Mouse (Mus musculus) ES-E14 (cell line): ENCODE measurements around the gene Ajm1. TPM values are rescaled to one million over a fixed set of nuclear protein-coding genes. Genes with fewer than 3 reads are reported as not detected.

Experiments
- DNase-seq: peaks from one replicate; pipeline ENCODE4 v3.0.0-alpha.2; 2013; ENCODE audit warnings: low read depth, low spot score
- H3K27ac ChIP-seq: 2 replicates; pipeline ENCODE4 v1.5.1; 2012; ENCODE audit warnings: low read depth, mild to moderate bottlenecking, low read length, moderate library complexity, mixed read lengths; ENCODE audit not compliant: poor library complexity, insufficient read depth, severe bottlenecking
- H3K36me3 ChIP-seq: 2 replicates; pipeline ENCODE4 v1.6.1; 2012; ENCODE audit warnings: mild to moderate bottlenecking, low read length, moderate library complexity, mixed read lengths; ENCODE audit not compliant: control insufficient read depth, poor library complexity, insufficient read depth, severe bottlenecking
- H3K4me1 ChIP-seq, 2 experiments: fragments of 150-350 bp in 1 of 2; sonication (generic) in 1 of 2; 2 replicates each; pipeline ENCODE4 v1.6.1; 2012; ENCODE audit warnings: low read length in 2 of 2, mild to moderate bottlenecking in 1 of 2, mixed read lengths in 1 of 2; ENCODE audit not compliant: control insufficient read depth in 2 of 2, insufficient read depth in 2 of 2, poor library complexity in 1 of 2
- H3K4me3 ChIP-seq, 2 experiments: fragments of 150-350 bp in 1 of 2; sonication (generic) in 1 of 2; 2 replicates each; pipeline ENCODE4 v1.5.1; 2012; ENCODE audit warnings: low read length in 2 of 2, low read depth in 1 of 2, mild to moderate bottlenecking in 1 of 2, mixed read lengths in 1 of 2; ENCODE audit not compliant: insufficient read depth in 1 of 2, poor library complexity in 1 of 2, severe bottlenecking in 1 of 2
- H3K9ac ChIP-seq: 2 replicates; pipeline ENCODE4 v1.6.1; 2012; ENCODE audit warnings: low read depth, mild to moderate bottlenecking, low read length, mixed read lengths; ENCODE audit not compliant: poor library complexity, insufficient read depth, severe bottlenecking
- H3K9me3 ChIP-seq: fragments of 150-350 bp; sonication (generic); 2 replicates; pipeline ENCODE4 v1.6.1; 2012; ENCODE audit warnings: low read depth, mild to moderate bottlenecking, low read length; ENCODE audit not compliant: control insufficient read depth, insufficient read depth
- CHD2 ChIP-seq: IDR thresholded peaks from 2 replicates; pipeline ENCODE4 v1.6.1; 2014; ENCODE audit warnings: mild to moderate bottlenecking, low read depth, low read length, inconsistent platforms
- HCFC1 ChIP-seq: IDR thresholded peaks from 2 replicates; pipeline ENCODE4 v1.6.1; 2012; ENCODE audit warnings: low read length, inconsistent platforms, borderline replicate concordance; ENCODE audit not compliant: insufficient read depth
- MAFK ChIP-seq: IDR thresholded peaks from 2 replicates; pipeline ENCODE4 v1.6.1; 2014; ENCODE audit warnings: mild to moderate bottlenecking, low read depth, low read length, inconsistent platforms; ENCODE audit not compliant: insufficient read depth
- ZC3H11A ChIP-seq: IDR thresholded peaks from 2 replicates; pipeline ENCODE4 v1.6.1; 2012; ENCODE audit warnings: low read depth, mild to moderate bottlenecking, inconsistent platforms, low read length, borderline replicate concordance
- ZNF384 ChIP-seq: IDR thresholded peaks from 2 replicates; pipeline ENCODE4 v1.6.1; 2012; ENCODE audit warnings: low read depth, low read length, inconsistent platforms
- in situ Hi-C, 2 experiments: fragments of 600-800 bp; cut with MboI; formaldehyde crosslinking; loops; one replicate each; pipeline ENCODE4 v1.15.1; 2025; ENCODE audit warnings: low sequenced_read_pairs in 2 of 2, inconsistent platforms in 1 of 2; ENCODE audit not compliant: unreplicated experiment in 2 of 2
- total RNA-seq: library from RNA; depleted of rRNA; stranded (reverse); fragments of 300-350 nt; gene quantifications from 2 replicates; pipeline ENCODE4 v1.2.3, GENCODE M21; 2012

Ajm1 gene
- total RNA-seq, 1 experiment: 0.36 TPM

DNA sequence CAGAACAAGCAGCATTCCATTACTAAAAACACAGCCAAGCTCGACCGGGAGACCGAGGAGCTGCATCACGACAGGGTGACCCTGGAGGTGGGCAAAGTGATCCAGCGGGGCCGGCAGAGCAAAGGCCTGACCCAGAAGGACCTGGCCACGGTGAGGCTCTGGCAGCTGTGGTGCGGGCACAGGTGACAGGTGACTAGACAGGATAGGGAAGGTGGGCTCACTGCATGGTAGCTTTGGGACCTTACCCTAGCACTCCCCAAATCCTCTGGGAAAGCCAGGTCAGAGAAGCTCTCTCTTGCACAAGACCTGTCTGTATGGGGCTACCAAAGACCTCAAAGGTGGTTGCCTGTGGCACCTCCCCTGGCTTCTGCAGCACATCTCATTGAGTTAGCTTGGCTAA is 21.0 kb downstream of the Ajm1 start:
- Histone ChIP-seq H3K9ac (no peak overlapping the region), H3K27ac (no peak overlapping the region), H3K4me1 (peaks cover 4% of the 10 kb centered on the region in 2 experiments; a peak in 2 of 4 replicates), H3K36me3 (peaks cover 38% of the 10 kb centered on the region), H3K4me3 (no peak overlapping the region), H3K9me3 (no peaks in the 10 kb centered on the region)
- no peak for DNase-seq
- in situ Hi-C loops: no loop called here
- no peak for TF ChIP-seq MAFK
- TF ChIP-seq CHD2: no peak
- no peak for TF ChIP-seq HCFC1
- no peak for TF ChIP-seq ZNF384
- no peak for TF ChIP-seq ZC3H11A

GRCm38 (mm10) chr2:25558774-25559173 is 22.8 kb downstream of the Ajm1 start:
- no peak for DNase-seq
- in situ Hi-C loops: no loop called here

GRCm38 (mm10) chr2:25557964-25558360 is 23.6 kb downstream of the Ajm1 start:
- peaks cover 4% of the 10 kb centered on the region in 2 experiments; a peak in 2 of 4 replicates for H3K4me1 ChIP-seq
- peak overlapping the region; percentile 93 to 97 for H3K4me3 ChIP-seq
- H3K9ac ChIP-seq: peak overlapping the region; percentile 94
- H3K27ac ChIP-seq: peak overlapping the region; percentile 43
- in situ Hi-C loops: no loop called here
- H3K36me3 ChIP-seq: peaks cover 25% of the 10 kb centered on the region
- no peaks in the 10 kb centered on the region for H3K9me3 ChIP-seq
- no peak for DNase-seq
- TF ChIP-seq ZNF384 (no peak), MAFK (no peak), CHD2 (no peak), ZC3H11A (no peak), HCFC1 (no peak)

More at GRCm38 (mm10) chr2:25558774-25559173, 22.8 kb downstream of the Ajm1 start:
- H3K9ac ChIP-seq: no peak overlapping the region
- no peak overlapping the region; a peak in 1 of 4 replicates for H3K4me3 ChIP-seq
- H3K9me3 ChIP-seq: no peaks in the 10 kb centered on the region
- TF ChIP-seq HCFC1: no peak
- TF ChIP-seq ZC3H11A: no peak
- TF ChIP-seq ZNF384: no peak
- TF ChIP-seq CHD2: no peak
- no peak for TF ChIP-seq MAFK
- peaks cover 33% of the 10 kb centered on the region for H3K36me3 ChIP-seq
- H3K4me1 ChIP-seq: peaks cover 4% of the 10 kb centered on the region in 2 experiments; a peak in 2 of 4 replicates
- H3K27ac ChIP-seq: no peak overlapping the region

GRCm38 (mm10) chr2:25557221-25557963 is 24.2 kb downstream of the Ajm1 start, which contains the start of gene Edf1:
TSS of gene Edf1 (plus strand) at chr2:25557847.
- peak; percentile 78 for DNase-seq
- H3K27ac ChIP-seq: peak within 1 kb of the TSS; percentile 61
- peaks cover 4% of the 10 kb centered on the region in 2 experiments; a peak in 2 of 4 replicates for H3K4me1 ChIP-seq
- in situ Hi-C loops: no loop called here
- H3K4me3 ChIP-seq: peak within 1 kb of the TSS; percentile 93 to 97
- peaks cover 20% of the 10 kb centered on the region for H3K36me3 ChIP-seq
- H3K9me3 ChIP-seq: no peaks in the 10 kb centered on the region
- no peak for TF ChIP-seq ZC3H11A
- TF ChIP-seq HCFC1: no peak
- TF ChIP-seq ZNF384: no peak
- no peak for TF ChIP-seq CHD2
- no peak for TF ChIP-seq MAFK
- peak within 1 kb of the TSS; percentile 94 for H3K9ac ChIP-seq
